Mouse (Mus musculus): ENCODE results near the gene Ssxb2. TPM values are rescaled to one million over a fixed set of nuclear protein-coding genes. Genes with fewer than 3 reads are reported as not detected.

The Ssxb2 gene
- not detected for total RNA-seq (2023)

DNA sequence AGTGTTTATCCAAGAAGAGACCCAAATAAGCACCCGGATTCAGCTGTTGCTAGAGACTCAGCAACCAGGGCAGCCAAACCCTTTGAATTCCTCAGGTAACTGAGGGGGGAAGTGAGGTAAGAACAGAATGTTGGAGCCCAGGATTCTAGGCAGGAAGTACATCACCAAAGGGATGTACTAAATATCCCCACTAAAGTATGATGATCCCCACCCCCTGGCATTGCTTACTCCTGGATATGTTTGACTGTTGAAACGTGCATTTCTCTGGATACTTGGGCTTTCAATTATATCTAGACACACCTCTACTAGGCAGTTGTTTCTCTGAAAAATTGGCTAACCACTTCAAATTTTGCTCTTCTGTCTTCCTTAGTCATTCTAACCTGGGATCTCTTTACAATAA is at the start of gene Ssxb2:
Gene Ssxb2, minus strand, starts transcription at position 101 of the 400 bp plus-strand sequence.

GRCm38 (mm10) chrX:8413005-8413404 is 48.5 kb downstream of the Ssxb2 start, which contains the start of gene Ssxb1:
Ssxb1 (plus strand) TSS chrX:8413305.

Other genes with a start within 250 kb of the Ssxb2 start
- gene Ftsj1, start 209.3 kb downstream of the Ssxb2 start, total RNA-seq (2023), result 10 to 100 TPM; 17.6 to 21.2 TPM
- not detected for gene Slc38a5, start 190.6 kb downstream of the Ssxb2 start, total RNA-seq (2023)
- gene Ssxb10, start 134.3 kb downstream of the Ssxb2 start, total RNA-seq (2023), result not detected
- not detected for gene Ssxb9, start 94.7 kb downstream of the Ssxb2 start, total RNA-seq (2023)
- gene Ssxb1, start 48.4 kb downstream of the Ssxb2 start, total RNA-seq (2023), result not detected
- not detected for gene Gm14459, start 63.2 kb upstream of the Ssxb2 start, total RNA-seq (2023)
- gene Ssxb6, start 86.5 kb upstream of the Ssxb2 start, total RNA-seq (2023), result not detected
- gene Ssxb3, start 130.1 kb upstream of the Ssxb2 start, total RNA-seq (2023), result not detected
- not detected for gene Ssxb8, start 229.1 kb upstream of the Ssxb2 start, total RNA-seq (2023)

All from B cell, adult 67 days (primary cell).